Mouse (Mus musculus) left cerebral cortex, postnatal 10 days (tissue): ENCODE results near the gene Gm10961. TPM values are rescaled to one million over a fixed set of nuclear protein-coding genes. Genes with fewer than 3 reads are reported as not detected.

ENCODE experiments used
- DNase-seq, 2 experiments: peaks; one replicate each; pipeline ENCODE4 v3.0.0; 2021 to 2022; ENCODE audit warnings: low spot score in 2 of 2, mixed read lengths in 1 of 2; ENCODE audit errors: extremely low spot score in 1 of 2
- intact Hi-C: fragments of 180-260 bp; cut with DNase I; formaldehyde crosslinking; loops from one replicate; pipeline ENCODE4 v1.15.1; 2025
- total RNA-seq, 2 experiments: library from RNA; stranded (reverse); gene quantifications; 2 replicates each; pipeline ENCODE4 v1.2.3; 2021

Gm10961 gene
- not detected for total RNA-seq

DNA sequence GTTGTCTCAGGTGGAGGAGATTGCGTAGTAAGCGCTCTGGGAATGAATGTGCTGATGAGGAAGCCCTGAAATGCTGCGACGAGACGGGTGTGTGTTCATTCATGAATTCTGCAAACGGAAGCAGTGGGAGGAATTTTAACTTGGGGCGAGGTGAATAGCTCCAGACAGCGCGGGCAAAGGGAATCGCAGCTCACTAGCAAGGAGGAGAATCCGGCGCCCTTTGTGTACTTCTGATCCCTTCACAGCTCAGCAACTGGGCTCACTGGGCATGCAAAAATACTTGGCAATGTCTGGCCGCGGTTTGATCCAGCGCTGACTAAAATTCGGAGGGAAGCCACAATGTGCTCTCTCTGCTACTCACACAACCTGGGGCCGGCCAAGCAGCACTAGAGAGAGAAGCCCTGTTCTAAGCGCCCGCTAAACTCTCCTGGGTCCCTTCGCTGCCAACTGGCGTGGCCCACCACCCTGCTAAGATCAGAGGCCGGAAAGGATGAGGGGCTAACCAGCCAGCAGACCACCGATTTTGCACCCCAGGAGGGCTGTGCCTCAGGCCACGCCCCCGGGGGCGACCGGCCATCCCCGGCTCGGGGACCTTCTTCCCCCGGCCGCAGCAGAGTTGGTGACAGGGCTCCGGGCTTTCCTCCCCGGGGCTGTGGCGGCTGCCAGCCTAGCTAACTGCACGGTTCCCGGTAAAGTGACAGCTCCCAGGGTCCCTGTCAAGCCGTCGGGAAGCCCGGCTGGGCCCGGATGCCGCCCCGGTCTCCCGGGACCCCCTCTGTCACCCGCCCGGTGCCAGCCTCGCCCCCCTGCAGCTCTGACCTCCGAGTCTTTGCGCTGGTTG is at the start of gene Gm10961:
TSS of gene Gm10961 (plus strand) at position 641 of the 841 bp plus-strand sequence.
- DNase-seq: peak in 1 of 2 experiments; percentile 45
- intact Hi-C loops: no loop called here

DNA sequence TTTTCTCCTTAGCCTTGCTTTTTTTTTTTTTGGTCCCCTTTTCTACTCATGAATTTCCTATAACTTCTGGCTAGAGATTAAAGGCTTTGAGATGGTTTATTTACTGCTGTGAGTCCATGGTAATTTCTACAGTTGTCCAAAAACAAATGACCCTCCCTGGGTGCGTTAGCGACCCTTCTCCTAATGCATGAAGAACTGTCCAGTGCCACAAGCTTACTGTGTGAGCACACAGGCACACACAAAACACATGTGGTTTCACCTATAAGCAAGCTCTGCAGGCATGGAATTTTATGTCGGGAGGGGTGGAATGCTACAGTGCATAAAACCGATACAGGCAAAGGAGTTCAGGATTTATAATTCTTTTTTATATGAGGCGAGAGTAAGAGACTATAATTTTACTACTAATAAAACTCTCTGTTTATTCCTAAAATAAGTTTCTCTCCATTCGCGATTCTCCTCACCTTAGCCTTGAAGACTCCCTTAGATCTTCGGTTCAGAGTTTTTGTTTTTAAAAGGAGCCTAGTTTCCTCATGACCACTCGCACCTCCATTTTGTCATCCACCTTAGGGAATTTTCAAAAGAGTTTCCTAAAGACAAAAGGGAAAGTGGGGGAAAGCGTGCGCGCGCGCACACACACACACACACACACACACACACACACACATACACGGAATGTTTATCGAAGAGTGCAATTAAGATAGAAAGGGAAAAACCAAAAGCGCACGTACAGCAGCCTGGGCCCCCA is 48.8 kb upstream of the Gm10961 start:
- intact Hi-C loops: no loop called here
- no peak for DNase-seq

DNA sequence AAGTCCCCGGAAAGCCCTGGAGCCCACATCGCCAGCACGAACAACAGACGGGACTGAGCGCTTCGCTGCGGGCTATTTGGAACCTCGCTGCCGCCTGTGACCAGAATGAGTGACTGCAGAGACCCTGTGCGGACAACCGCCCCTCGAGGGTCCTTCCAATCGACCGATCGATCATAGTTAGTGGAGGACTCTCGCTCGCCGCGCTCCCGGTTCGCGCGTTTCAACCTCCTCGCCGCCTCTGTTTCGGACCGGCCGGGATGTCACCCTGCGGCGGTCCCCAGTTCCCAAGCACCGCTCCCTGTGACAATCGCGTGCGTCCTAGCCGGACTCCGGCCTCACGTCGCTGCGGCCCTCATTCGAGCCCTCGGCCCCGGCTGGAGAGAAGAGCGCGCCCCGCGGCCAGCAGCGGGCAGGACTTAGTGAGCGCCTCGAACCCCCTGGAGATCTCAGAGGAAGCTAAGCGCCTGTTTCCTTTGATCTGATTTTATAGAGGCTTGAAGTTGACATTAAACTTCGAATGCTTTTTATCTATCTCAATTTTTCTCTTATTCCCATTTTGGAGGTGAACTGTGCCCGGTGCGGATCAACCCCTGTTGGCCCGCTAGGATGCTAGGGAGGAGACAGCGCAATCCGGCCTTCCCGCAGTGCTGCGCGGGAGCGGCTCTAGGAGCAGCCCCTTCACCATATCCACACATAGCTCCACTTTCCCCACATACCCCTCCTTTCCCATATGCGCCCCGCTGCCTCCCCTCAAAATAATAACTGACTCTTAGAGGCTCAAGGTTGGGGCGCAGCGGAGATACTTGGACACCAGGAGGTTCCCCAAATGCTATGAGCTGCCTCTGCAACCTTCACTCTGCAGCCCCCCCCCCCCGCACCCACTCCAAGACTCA is 48.0 kb upstream of the Gm10961 start:
- DNase-seq: peak in 1 of 2 experiments; percentile 55
- intact Hi-C loops: no loop called here

DNA sequence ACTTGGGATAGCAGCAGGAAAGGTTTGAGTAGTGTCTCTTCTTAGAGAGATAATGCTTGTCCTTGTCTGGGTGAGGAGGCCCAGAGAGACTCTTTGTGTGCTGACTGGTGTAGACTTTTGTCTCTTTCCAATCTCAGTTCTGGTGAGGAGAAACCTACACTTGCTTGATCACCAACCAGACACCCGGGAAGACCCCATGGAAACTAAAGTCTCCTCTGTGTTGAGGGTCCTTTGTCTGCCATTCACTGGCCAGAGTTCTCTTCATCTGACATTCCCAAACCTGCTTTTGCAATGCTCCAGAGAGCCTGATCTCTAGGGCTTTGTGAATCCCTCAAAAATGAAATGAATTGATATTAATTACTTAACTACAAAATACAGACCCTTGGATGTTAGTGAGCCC is 47.2 kb upstream of the Gm10961 start:
- intact Hi-C loops: no loop called here
- DNase-seq: no peak

DNA sequence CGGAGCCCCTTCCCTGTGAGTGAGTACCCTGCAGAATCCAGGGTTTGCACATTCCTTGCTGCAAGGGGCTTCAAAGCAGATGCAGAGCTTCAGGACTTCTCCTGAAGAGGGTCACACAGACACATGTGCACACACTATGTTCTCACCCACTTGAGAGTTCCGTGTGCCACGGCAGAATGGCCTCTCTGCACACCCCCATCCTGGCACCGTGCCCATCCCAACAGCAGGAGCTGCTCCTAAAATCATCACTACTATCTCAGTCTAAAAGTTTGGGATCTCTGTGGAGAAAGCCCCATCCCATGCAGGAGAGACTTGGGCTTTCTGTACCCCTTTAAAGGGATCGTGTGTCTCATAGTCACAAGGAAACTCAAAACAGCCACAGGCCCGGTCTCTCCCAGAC is 44.6 kb upstream of the Gm10961 start:
- peak in 1 of 2 experiments; percentile 59 for DNase-seq
- intact Hi-C loops: no loop called here

DNA sequence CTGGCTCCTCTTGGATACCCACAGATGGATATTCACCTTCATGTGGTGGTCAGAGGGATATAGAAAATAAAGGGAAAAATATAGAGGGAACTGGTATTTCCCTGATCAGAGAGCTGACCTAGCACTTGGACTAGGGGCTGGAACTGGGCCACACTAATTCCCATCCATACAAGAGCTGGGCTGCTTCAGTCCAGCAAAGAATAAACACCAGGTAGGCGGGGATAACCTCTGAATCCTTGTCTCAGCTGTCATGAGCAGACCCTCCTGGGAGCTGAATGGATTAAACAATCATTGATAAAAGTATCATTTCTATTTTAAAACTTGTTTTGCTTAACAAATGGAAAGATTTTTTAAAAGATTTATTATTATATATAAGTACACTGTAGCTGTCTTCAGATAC is 39.5 kb upstream of the Gm10961 start:
- no peak for DNase-seq
- intact Hi-C loops: no loop called here

DNA sequence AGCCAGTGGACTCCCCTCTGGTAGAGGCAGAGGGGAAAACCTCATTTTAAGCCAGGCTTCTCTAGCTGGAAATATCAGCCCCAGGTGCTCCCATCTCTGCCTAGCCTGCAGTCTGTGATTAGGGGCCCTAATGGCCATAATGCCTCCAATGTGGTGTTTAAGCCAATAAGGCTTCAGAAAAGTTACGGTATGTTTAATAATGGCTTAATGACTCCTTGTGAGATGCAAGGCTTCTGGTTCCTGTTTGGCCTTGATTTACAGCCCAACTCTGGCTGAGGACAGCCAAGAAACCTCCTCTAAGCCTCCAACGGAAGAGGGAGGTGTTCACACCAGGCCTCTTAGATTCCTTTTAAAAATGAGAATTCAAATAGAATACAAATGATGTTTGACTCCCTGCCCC is 37.5 kb upstream of the Gm10961 start:
- no peak for DNase-seq
- intact Hi-C loops: no loop called here

DNA sequence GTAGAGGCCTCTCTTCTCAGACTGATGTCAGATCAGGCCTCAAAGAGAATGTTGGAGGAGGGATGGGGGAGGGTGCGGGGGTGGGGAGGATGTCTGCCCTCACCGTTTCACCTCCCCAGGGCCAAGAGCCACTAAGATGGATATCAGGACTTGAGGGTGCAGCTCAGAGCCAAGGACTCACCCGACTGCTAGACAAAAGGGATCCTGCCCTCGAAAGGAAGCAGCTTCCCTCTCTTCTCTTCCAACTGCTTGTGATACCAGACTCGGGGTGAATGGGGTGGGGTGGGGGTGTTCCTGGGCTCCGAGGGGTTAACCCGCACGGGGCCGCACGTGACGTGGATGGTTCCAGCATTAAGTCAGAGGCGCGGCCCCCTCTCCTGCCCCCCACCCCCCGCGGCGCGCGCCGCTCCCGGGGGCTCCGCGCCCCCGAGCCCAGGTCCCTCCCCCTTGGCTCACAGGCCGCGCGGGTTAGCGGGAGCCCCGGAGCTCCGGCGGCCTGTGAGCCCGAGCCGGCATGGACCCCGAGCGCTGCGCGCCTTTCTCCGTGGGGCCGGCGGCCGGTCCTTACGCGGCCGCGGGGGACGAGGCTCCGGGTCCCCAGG is 36.4 kb upstream of the Gm10961 start, which contains the start of gene Alx3:
TSS of gene Alx3 (plus strand) at position 370 of the 602 bp plus-strand sequence.
- DNase-seq: peak in 1 of 2 experiments; percentile 58
- intact Hi-C loops: no loop called here

DNA sequence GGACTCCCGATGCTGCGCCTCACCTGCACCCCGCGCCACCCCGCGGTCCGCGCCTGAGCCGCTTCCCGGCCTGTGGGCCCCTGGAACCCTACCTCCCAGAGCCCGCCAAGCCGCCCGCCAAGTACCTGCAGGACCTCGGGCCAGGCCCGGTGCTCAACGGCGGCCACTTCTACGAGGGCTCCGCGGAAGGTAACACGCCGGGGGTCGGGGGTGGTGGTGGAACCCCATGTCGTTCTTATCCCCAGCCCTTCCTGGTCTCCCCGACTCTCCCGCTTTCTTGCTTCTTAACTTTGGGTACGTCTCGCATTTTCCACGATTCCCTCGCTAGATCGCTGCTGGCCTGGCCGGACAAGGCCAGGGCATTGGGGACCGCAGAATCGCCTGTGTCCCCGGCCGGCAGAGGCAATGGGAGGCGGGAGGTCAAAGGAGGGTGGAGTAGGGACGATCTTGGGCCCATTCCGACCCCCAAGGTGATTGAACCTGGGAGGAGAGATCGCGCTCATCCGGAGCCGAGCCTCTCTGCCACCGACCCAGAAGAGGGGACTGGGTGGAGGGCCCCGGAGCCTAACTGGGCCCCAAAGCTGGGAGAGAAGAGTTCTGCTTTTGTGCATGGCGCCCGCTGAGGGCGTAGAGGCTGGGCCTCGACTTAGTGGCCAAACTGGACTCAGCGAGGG is 35.7 kb upstream of the Gm10961 start:
- no peak for DNase-seq
- intact Hi-C loops: no loop called here

DNA sequence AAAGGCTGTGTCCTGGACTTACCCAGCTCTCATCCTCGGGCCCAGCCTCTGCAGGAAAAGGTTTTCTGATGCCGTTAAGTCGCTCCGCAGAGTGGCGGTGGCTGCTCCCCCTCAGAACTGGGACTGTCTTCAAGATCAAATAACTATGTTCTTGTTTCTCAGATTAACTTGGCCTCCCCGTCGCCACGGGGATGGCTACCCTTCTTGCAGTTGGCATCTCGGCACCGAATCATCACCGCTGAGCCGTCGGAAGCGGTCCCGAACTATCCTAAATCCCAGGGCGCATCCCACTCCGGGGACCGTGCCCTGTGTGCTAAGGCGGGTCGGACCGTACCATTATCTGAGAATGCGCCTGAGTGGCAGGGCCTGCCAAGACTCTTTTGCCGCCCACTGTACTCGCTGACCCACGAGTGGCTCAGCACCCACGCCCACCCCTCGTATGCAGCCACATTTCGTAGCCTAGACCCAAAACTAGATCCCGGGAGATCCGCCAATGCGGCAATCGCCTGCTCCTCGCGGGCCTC is 35.1 kb upstream of the Gm10961 start:
- intact Hi-C loops: no loop called here
- no peak for DNase-seq

DNA sequence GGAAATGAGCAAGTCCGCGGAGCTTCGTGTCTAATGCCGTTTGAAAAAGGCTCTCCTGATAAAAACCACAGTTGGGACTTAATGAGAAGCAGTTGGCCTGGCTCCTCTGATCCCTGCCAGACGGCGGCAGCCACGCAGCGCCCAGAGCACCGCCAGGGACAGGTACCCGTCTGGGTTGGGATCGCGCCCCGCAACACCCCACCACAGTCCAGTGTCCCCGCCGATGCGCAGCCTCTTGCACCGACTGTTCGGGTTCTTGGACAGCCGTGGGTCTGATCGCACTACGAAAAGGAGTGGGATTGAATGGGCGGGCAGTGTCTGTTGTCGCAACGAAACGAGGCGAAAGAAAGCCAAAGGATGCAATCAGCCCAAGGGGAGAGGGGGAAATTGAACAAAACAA is 34.6 kb upstream of the Gm10961 start:
- intact Hi-C loops: no loop called here
- DNase-seq: no peak

DNA sequence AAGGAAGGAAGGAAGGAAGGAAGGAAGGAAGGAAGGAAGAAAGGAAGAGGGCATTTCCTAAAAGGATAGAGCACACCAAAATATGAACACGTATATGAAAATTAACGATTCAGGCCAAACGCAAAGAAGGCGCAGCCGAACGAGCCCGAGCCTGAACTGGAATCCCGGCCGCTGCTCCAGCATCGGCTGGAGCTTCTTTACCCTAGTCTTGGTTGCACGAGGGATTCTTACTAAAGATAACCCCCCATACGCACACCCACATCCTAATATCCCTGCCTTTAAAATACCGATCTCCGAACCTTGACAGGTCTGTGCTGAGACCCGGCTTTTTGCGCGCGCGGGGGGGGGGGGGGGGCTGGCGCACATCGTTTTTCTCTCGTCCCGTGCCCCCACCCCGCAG is 34.0 kb upstream of the Gm10961 start:
- DNase-seq: no peak
- intact Hi-C loops: no loop called here

DNA sequence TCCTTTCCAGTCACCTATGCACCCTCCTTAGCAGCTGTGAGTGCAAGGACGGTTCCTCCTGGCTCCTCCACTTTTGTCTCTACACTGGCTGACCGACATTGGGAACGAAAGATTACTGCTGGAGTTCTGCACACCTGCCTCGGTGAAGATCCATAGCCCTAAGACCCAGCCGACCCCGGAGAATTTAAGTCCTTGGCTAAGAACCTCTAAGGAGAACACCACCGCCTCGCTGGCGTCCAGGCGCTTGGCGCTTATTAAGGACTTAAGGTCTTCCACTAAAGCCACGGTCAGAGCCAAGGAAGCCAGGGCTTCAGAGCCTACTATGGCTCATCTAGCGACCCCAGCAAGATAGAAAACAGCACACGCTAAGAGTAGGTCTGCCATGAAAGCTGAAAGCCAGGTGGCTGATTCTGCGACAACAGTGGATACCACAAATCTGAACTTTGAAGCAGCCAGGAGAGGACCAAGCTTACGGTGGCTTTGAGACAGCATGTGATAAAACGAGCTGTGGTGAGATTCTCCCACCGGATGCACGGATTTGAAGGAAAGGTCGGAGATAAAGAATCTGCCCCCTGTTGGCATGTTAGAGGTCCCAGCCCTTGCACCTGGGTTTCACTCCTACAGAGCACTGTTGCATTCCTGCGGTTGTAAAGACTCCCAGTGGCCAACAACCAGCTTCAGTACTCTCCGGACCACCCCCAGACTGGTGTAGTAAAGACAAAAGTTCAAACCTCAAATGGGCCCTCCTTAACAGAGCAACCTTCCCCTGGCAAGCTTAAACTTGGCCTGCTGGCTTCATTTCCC is 33.3 kb upstream of the Gm10961 start:
- DNase-seq: peak in 1 of 2 experiments; percentile 18
- intact Hi-C loops: no loop called here

DNA sequence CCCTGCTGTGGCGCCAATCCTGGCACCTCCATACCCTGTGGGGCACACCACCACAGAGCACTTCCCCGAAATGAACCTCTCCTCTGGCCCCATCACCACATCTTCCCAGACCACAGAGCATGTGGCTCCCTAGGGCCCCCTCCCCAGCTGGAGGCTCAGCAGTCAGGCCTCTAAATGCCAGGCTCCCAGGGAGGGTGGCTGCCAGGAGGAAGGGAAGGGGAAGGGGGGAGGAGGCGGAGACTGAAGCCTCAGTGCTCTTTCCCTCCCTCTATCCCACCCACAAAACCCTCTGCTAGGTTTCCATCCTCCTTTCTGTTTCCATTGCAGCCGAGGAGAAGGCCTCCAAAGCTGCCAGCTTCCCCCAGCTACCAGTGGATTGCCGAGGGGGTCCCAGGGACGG is 31.0 kb upstream of the Gm10961 start:
- intact Hi-C loops: loop anchor here (10.0 kb wide), 1 partner anchor 245 kb away; no protein-coding TSS in a partner anchor

DNA sequence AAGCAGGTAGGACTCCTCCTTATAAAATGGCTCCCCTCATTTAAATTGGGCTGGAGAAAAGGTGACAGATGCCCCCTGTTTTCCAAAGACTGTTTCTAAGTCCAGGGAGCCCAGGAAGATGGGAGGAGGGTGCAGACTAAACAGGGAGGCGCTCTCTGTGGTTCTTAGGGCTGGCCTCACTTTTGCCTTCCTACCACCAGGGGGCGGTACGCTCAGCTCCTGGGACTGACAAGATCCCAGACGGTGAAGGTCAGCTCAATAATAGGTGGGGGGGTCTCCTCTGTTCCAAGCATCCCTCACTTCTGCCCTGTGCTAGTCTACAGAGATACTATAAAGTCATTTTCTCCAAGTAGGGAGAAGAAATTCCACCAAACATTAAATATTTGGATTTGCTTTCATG is 25.8 kb upstream of the Gm10961 start:
- DNase-seq: peak in 1 of 2 experiments; percentile 70
- intact Hi-C loops: loop anchor here (10.0 kb wide), 1 partner anchor 251 kb away; no protein-coding TSS in a partner anchor

More for the DNA sequence above, 31.0 kb upstream of the Gm10961 start:
- no peak for DNase-seq

DNA sequence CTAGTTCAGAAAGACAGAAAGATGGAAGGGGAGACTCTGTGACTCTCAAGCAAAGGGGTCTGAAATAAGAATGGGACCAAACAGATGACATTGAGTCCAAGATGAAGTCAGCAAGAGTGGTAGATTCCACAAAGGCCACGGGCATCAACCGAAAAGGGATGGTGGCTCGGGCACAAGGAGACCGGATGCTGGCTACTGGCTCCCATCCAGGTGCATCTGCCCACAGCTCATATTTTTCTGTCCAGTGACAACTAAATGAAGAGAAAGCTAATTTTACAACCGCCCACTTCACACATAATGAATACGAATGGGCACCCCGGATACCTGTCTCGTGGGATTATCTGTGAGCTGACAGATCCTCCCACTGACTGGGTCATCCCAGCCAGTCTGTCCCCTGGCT is 23.9 kb upstream of the Gm10961 start:
- DNase-seq: no peak
- intact Hi-C loops: loop anchor here (10.0 kb wide), 1 partner anchor 252 kb away; no protein-coding TSS in a partner anchor

DNA sequence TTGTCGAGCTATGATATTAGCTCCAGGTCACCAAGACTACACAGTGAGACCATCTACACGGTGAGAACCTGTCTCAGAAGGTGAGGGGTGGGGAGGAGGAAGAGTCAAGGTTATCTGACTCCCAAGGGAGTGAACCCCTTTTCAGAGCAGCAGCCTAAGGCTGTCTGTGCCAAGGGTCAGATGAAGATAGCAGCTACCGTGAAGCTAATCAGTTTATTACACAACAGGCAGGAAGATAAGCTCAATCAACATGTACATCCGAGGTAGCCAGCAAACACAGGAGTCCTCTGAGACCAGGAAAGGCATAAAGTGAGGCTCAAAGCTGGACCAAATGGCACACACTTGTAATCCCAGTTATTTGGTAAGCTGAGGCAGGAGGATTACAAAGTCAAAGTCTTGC is 22.3 kb upstream of the Gm10961 start:
- intact Hi-C loops: loop anchor here (10.0 kb wide), 1 partner anchor 254 kb away; no protein-coding TSS in a partner anchor
- DNase-seq: no peak
